Mouse (Mus musculus): Measurements from ENCODE around the gene Nr1i3.
"Not testable (repeated sequence)": the region's sequence is repeated elsewhere in the genome, so short reads cannot be mapped to it uniquely, and the experiment has no call there.

Gene Nr1i3

DNA sequence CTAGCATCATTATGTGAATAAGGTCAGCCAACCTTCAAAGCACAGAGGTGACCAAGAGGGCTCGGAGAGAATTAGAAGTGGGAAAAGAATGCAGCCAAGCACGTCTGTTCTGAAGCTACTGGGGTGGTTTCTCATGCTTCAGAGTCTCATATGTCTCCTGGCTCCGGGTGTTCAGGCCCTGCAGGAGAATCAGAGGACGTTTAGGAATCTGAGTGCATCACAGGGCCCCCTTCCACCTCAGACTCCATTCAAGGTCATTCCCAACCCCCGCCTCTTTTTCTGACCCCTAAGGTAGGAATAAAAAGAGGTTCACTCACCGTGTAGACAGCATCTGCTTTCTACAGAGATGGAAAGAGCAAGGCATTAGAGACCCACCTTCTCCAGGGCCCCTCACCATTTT, 16.0 kb downstream of the Nr1i3 start:
- in situ Hi-C loops (cut with MboI; ENCODE audit: low sequenced_read_pairs), result loop anchor here (10.0 kb wide), 1 partner anchor 335 kb away; no protein-coding TSS in a partner anchor

DNA sequence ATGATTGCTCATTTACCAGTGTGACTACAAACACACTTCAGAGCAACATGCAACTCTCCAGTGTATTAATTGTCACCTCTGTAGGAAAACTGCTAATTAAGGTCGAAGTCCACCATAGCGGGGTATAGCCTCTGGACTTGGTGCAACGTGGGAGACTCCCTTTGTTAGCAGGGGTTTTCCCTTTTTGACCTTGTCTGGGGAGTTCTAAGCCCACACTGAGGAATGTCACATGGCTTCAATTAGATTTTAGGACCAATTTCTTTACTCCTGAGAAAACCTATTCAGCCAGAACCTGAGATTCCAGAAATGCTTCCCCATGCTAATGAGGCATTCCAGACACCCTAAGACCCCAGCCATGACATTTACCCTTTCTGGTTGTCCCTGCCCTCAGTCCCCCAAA, 16.4 kb downstream of the Nr1i3 start:
- in situ Hi-C loops (cut with MboI; ENCODE audit: low sequenced_read_pairs), result loop anchor here (10.0 kb wide), 1 partner anchor 335 kb away; no protein-coding TSS in a partner anchor

DNA sequence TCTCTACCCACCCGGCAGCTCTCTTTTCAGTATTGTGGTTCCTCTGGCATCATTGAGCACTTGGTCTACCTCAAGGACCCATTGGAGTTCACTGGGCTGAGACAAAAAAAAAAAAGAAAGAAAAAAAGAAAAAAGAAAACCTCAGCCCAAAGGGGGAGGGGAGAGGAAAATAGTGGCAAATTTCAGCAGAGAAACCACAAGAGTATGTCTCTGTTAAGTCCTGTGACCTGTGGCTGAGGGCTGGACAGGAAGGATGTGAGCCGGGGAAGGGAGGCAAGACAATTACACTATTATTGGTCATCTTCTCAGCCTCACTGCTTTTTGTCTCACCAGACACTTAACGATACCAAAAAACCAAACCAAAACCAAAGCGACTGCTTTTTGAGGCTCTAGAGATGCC, 18.1 kb downstream of the Nr1i3 start:
- in situ Hi-C loops (cut with MboI; ENCODE audit: low sequenced_read_pairs), result loop anchor here (10.0 kb wide), 1 partner anchor 337 kb away; no protein-coding TSS in a partner anchor

DNA sequence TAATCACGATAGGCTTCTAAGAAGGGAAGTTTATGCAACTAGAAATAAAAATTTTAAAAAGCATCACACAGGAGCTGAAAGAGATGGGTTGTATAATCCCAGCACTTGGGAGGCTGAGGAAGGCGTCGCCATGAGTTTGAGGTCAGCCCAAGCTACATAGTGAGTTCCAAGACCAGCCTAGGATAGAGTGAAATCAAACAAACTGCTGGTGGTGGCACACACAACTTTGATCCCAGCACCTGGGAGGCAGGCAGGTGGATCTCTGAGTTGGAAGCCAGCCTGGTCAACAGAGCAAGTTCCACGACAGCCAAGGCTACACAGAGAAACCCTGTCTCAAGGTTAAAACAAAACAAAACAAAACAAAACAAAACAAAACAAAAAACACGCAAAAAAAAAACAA, 18.6 kb downstream of the Nr1i3 start:
- in situ Hi-C loops (cut with MboI; ENCODE audit: low sequenced_read_pairs), result loop anchor here (10.0 kb wide), 1 partner anchor 338 kb away; no protein-coding TSS in a partner anchor

DNA sequence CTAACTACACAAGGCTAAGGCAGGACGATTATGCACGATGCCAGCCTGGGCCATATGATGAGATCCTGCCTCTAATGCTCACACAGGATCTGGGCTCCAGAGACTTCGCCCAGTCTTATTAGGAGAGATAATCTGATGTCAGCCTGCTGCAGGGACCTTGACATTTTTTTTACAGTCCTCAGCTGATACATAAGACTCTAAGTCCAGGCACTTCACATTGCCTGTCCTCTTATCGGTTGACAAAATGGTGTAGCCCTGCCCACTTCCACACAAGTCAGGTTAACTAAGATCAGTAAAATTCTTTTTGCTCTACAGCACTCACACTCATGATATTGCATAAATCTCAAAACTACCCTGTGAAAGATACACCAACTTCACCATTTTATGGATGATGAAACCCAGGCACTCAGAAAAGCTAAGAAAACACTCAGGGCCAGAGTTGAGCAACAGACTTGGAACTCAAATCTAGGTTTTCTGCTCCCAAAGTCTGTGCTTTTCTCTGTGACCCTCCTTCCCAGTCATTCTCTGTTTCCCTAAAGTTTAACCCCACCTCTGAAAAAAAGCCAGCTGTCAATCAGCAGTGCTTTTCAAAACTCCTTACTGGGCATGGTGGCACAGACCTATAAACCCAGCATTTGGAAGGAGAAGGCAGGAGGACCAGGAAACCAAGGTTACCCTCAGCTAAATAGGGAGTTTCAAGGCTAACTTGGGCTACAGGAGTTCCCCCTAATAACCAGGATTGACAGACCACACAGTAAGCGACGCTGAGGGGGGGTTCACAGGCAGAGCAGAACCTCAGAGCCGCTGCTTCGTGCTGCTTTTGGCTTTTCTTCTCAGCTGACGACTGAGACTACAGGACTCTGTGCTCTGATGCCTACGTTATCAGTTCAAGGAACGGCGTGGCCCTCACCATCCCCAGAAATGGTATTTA, 19.3 kb downstream of the Nr1i3 start:
- in situ Hi-C loops (cut with MboI; ENCODE audit: low sequenced_read_pairs), result loop anchor here (10.0 kb wide), 1 partner anchor 338 kb away; no protein-coding TSS in a partner anchor

DNA sequence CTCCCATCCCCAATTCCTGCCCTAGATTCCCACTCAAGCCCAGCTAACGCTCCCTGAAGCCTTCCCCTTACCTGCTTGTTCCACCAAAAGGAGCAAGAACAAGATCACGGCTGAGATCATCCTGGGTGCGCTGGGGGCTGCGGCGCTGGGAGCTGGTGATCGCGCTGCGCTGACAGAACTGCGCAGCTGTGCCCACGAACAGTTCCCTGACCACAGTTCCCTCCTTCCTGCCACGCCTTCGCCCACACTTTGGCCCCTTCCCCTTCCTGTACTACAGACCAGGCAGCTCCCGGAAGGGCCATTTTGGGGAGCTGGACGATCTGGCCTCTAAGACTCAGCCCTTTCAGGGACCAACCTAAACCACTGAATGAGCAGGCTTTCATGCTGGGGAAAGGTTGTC, 20.4 kb downstream of the Nr1i3 start, which contains the start of gene Fcer1g:
Fcer1g (minus strand) TSS at position 240 of the 400 bp plus-strand sequence.
- in situ Hi-C loops (cut with MboI; ENCODE audit: low sequenced_read_pairs), result loop anchor here (10.0 kb wide), 1 partner anchor 339 kb away; no protein-coding TSS in a partner anchor

DNA sequence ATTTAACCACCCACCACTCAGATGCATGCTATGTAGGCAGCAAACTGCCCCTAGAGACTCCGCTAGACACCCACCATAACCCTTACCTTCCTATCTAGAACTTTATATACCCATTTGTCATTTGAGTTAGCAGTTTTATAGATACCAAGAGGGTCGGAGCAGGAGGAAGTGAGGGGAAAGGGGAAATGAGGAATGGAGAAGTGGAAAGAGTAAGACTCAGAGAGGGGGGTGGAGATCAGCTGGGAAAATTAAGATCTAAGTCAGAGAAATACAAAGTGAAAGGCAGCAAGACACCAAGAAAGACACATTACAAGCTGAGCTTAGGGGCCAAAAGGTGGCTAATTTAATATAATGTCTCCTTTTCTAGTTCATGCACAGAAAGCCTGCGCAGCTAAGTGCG, 20.8 kb downstream of the Nr1i3 start:
- in situ Hi-C loops (cut with MboI; ENCODE audit: low sequenced_read_pairs), result loop anchor here (10.0 kb wide), 1 partner anchor 340 kb away; no protein-coding TSS in a partner anchor

DNA sequence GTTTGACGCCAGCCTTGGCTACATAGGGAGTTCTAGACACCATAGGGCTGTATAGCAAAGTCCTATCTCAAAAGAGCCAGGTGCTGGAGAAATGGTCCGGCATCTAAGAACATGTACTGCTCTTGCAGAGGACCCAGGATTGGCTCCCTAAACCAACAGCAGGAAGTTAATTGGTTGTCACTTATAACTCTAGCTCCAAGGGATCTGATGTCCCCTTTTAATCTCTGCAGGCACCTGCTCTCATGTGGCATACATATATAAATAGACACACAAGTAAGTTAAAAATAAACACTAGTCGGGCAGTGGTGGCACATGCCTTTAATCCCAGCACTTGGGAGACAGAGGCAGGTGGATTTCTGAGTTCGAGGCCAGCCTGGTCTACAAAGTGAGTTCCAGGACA, 22.0 kb downstream of the Nr1i3 start:
- in situ Hi-C loops (cut with MboI; ENCODE audit: low sequenced_read_pairs), result loop anchor here (10.0 kb wide), 1 partner anchor 341 kb away; no protein-coding TSS in a partner anchor

DNA sequence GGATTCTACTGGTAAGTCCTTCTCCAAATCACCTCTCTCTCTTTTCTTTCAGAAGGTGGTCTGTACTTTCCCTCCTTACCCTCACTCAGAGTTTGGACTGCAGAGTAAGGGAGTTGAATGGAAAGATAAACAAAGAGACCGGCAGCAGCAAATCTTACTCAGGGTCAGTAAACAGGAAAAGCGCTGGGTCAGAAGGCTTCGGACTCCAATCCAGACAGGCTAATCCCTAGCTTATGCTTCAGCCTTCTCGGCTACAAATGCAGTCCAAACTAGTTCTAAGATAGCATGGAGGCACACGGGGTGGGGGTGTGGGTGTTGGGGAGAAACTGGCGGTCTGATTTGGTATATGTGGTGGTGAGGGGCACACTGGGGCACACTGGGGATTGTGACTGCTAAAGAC, 23.7 kb downstream of the Nr1i3 start:
- in situ Hi-C loops (cut with MboI; ENCODE audit: low sequenced_read_pairs), result loop anchor here (10.0 kb wide), 1 partner anchor 343 kb away; no protein-coding TSS in a partner anchor

DNA sequence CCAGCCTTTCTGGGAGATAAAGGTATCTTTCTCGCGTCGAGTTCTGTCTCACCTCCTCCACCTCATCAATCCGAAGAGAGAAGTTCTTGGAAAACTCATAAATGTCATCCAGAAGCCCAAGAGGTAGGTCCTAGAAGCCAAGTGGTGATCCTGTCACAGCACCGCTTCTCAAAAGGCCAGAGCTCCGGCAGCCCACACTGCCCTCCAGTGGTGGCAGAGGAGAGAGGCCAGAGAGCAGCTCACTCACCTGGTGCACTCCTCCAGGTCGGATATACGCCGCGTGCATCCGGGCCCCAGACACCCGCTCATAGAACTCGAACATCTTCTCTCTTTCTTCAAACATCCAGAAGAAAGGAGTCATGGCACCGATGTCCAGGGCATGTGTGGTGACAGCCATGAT, 24.7 kb downstream of the Nr1i3 start:
- in situ Hi-C loops (cut with MboI; ENCODE audit: low sequenced_read_pairs), result loop anchor here (10.0 kb wide), 1 partner anchor 344 kb away; no protein-coding TSS in a partner anchor

DNA sequence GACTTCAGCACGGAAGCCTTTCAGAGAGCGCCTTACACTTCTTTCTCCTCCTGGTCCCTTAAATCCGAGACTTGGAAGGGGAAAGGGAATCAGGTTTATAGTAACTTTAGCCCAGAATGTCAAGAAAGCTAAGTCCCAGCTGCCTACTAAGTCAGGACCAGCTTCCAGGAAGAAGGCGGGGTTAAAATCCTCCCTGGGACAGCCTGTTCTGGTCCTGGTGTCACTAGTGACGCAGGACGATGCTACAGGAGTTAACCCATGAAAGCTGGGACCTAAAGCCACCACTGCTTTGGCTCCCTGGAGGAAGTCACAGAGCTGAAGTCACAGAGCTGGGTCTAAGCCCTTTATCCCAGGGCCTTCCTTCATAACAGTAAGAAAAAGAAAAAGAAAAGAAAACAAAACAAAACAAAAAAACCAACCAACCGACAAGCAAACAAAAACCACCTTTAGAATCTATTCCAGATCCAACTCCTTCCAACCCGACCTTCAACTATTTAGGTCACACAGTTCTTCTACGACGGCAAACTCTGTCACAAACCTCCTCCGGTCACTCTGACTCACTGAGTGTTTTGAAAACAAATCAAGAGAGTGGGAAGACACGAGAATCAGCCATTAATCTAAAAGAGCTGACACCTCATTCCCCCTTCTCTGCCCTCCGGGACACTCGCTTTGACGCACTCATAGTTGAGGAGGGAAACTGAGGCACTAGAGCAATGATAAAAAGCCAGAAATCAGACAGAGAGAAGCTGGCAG, 26.4 kb downstream of the Nr1i3 start:
- in situ Hi-C loops (cut with MboI; ENCODE audit: low sequenced_read_pairs), result loop anchor here (10.0 kb wide), 1 partner anchor 345 kb away; no protein-coding TSS in a partner anchor

DNA sequence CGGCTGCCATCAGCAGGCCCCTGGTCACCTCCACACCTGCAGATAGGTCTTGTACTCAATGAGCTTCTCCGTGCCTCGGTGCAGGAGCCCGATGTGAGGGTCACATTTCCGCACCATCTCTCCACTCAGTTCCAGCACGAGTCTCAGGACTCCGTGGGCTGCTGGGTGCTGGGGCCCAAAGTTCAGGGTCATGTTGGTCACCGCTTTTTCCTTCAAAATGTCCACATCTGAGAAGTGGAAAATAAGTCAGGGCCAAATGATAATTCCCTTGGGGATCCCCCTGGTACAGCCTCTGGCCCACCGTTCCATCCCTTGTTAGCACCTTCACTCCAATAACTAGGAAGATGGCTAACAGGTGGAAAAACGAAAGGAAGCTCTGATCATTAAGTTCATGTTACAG, 27.1 kb downstream of the Nr1i3 start:
- in situ Hi-C loops (cut with MboI; ENCODE audit: low sequenced_read_pairs), result no loop called here

DNA sequence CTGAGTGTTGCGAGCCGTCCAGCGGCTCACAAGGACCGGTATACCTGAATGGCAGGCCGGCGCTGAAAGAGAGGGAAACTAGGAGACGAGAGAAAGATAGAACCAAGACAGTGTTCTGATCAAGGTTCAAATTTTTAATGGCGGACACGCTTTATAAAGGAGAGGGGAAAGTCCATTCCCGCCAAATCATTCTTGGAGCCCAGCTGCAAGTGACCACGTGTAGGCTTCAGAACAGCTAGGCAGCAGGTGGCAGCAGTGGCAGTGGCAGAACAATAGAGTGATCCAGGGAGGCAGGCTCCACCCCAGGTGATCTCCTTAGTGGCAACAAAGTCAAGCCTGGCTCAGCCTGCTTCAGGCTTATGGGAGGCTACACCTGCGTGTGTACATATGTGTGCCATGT, 28.2 kb downstream of the Nr1i3 start:
- in situ Hi-C loops (cut with MboI; ENCODE audit: low sequenced_read_pairs), result not testable (repeated sequence)

DNA sequence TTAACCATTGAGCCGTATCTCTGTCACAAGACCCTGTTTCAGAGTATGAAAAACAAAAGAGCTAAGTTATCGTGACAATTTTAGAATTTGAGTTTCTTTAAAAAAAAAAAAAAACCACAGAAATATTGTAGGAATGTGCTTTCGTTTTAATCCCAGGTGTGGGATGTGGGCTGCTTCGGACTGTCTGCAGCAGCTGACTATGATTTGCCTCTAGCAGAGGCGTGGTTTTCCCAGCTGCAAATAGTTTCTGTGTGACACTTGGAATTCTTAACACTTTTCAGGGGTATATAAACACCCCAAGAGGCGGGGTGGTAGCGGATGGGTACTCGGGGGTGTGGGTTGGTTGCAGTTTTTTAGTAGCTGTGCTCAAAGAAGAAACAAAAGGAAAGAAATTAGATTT, 31.6 kb downstream of the Nr1i3 start:
- in situ Hi-C loops (cut with MboI; ENCODE audit: low sequenced_read_pairs), result no loop called here

DNA sequence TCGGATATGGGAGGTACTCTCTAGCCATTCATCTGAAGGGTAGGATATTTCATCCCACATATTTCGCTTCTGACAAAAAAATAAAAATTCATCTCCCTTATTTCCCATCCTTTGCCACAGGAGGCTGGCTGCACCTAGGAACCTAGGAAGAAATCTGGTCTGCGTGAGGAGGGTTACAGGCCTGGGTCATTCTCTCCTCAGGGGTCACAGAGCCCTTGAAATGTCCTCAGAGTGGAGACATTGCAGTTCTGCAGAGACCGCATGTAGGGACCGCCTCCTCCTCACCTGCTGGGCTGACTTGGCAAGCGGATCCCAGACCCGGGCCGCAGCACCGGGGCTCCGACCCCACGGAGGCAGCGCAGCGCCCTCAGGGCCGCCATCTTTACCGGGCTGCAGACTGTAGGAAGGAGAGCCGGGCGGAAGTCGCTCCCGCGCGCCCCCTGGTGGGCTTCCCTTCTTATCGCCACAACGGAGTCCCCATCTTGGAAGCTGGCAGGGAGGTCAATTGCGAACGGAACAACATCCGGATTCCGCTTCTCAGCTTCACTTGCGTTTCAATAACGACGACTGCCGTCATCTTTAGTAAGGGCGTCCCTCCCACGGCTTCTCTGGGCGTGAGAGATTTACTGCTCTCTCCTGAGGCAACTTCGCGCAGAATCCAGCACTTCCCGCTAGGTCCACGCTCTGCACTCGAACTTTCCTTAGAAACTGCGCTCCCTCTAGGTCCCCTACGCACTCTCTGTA, 33.1 kb downstream of the Nr1i3 start:
- in situ Hi-C loops (cut with MboI; ENCODE audit: low sequenced_read_pairs), result no loop called here

DNA sequence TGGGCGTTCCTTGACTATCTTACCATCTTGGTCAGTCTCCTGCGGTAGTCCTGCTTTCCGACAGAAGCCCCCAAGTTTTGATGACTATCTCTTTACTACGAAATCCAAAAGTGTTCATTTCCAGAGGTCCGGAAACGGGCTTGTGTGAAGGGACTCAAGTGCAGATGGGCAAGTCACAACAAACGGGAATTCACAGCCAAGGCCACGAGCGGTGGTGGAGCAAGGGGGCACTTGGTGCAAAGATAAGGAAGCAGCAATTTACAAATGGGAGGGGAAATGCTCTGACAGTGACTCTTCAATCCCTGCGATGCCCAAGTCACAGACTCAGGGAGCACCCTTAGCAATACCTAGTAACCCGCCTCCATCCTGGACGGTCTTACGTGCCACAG, 33.7 kb downstream of the Nr1i3 start:
- in situ Hi-C loops (cut with MboI; ENCODE audit: low sequenced_read_pairs), result no loop called here

DNA sequence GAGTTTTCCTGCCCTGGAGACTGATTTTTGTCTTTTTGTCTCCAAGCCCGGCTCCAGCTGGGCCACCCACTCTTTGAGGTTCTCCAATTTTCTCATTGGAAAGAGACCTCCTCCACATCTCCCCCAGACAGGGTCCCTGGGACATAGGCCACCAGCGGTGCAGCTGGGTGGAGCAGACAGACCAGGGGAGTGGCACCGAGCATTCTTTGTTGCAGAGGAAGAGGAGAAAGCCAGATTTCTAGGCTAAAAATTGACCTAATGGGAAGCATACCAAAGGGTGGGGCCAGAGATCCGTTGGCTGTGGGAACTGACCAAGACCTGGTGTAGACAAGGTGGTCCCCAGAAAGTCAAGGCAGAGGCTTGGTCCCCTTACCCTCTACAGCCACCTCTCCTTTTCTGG, 34.1 kb downstream of the Nr1i3 start:
- in situ Hi-C loops (cut with MboI; ENCODE audit: low sequenced_read_pairs), result no loop called here

DNA sequence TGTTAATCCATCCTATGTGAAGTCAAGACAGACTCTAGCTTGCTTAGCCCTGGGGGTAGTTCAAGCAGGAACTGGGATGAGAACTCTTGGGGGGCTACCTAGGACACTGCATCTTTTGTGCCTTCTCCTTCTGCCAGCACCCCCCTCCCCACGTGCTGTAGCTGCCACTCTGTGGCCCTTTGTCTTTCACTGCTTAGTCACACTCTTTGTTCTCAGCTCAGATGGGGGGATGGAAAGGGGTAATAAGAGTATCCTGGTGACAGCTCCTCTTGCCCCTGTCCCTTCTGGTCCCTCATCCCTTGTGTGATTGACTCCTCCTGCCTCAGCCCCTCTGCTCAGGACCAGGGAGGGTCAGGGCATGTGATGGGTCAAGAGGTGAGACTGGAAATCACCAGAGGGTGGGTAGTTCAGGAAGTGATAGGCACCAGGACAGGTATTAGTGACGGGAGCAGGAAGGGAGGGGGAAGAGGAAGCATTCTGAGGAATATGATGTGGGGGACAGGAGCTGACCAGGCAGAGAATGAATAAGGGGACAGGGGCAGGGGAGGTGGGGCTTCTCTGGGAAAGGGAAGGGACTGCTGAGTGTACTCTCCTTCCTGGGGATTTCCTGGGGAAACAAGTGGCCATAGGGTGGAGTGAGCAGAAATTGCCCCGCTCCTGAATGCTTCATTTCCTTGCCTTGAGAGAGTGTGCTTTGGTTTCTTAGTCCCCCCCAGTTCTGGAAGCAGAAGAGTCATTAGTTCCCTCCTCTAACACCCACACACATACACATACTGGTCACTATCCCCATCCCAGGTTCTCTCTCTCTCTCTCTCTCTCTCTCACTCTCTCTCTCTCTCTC, 34.8 kb downstream of the Nr1i3 start:
- in situ Hi-C loops (cut with MboI; ENCODE audit: low sequenced_read_pairs), result no loop called here

DNA sequence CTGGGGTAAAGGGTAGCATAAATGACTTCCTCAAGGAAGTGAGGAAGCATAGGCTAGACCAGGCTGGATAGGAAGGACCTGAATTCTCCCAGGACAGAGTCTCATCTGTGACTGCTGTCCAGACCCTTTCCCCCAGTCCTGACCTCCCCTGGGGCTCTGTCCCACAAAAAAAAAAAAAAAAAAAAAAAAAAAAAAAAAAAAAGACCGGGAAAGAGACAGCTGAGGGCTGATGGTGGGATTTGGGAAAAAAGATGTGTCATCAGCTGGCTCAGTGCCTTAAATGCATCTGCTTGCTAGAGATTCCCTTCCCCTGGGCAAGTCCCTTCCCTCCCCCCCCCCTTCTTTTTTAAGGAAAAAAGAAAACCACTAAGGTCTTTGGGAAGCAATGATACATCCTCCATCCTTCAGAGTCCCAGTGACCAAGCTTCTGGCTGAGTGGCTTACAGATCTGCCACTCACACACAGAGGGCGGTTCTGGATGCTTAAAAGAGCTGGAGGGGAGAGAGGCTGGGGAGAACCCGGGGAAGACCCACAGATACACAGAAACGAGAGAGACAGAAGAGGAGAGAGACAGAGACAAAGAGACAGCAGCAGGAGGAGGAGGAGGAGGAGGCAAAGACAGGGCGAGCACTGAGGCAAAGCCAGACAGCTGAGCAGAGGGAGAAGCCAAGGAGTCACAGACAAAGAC, 36.3 kb downstream of the Nr1i3 start, which contains the start of gene Adamts4:
Adamts4 (plus strand) TSS at position 509 of the 688 bp plus-strand sequence.
- in situ Hi-C loops (cut with MboI; ENCODE audit: low sequenced_read_pairs), result no loop called here

Measured in CH12F3 (cell line).